Mouse (Mus musculus): Measurements from ENCODE around the gene Spata45.

DNA sequence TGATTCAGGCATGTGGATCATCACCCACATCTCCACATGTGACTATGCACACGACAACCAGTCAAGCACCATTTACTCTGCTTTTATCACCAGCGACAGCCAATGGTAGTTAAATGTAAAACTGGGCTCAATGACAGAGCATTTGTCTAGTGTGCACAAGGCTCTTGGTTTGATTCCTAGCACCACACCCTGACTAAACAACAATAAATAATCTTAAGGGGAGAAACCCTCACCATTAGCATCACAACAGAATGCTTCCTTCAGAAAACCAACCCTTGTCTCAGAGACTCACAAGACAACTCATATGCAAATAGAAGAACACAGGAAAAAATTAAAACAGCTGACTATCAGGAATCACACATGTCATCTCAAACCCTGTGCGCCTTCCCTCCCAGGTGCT is 22.2 kb upstream of the Spata45 start:
- TF ChIP-seq CTCF (IDR thresholded peaks at IDR 0.05; ENCODE audit: borderline replicate concordance, insufficient read depth, low read depth, low read length) (no peak), POLR2A (IDR thresholded peaks at IDR 0.05; ENCODE audit: borderline replicate concordance, insufficient read depth, low read length) (no peak)
